Mouse (Mus musculus) hindbrain, embryonic 12.5 days (tissue): ENCODE results near the gene Zcchc3. TPM values are rescaled to one million over a fixed set of nuclear protein-coding genes. Genes with fewer than 3 reads are reported as not detected.

Source experiments
- ATAC-seq: fragments of 200-750 bp; cut with Nextera tagmentation; 2 replicates; pipeline ENCODE4 v1.8.0; 2017; ENCODE audit warnings: moderate TSS enrichment; ENCODE audit not compliant: low FRiP score
- H3K27ac ChIP-seq: fragments of 300-500 bp; sonication (generic); 2 replicates; pipeline ENCODE4 v1.5.1; 2016; ENCODE audit warnings: mild to moderate bottlenecking
- H3K27me3 ChIP-seq: fragments of 300-500 bp; sonication (generic); 2 replicates; pipeline ENCODE4 v1.6.1; 2016; ENCODE audit warnings: mild to moderate bottlenecking
- H3K36me3 ChIP-seq: fragments of 300-500 bp; sonication (generic); 2 replicates; pipeline ENCODE4 v1.6.1; 2016; ENCODE audit warnings: mild to moderate bottlenecking
- H3K4me1 ChIP-seq: fragments of 300-500 bp; sonication (generic); 2 replicates; pipeline ENCODE4 v1.6.1; 2016
- H3K4me2 ChIP-seq: fragments of 300-500 bp; sonication (generic); replicated peaks from 2 replicates; pipeline ENCODE4 v1.6.1; 2016; ENCODE audit warnings: mild to moderate bottlenecking
- H3K4me3 ChIP-seq: fragments of 300-500 bp; sonication (generic); 2 replicates; pipeline ENCODE4 v1.5.1; 2016; ENCODE audit warnings: mild to moderate bottlenecking
- H3K9ac ChIP-seq: fragments of 300-500 bp; sonication (generic); 2 replicates; pipeline ENCODE4 v1.6.1; 2016; ENCODE audit warnings: mild to moderate bottlenecking, moderate library complexity
- H3K9me3 ChIP-seq: fragments of 300-500 bp; sonication (generic); replicated peaks from 2 replicates; pipeline ENCODE4 v1.6.1; 2016; ENCODE audit warnings: mild to moderate bottlenecking
- WGBS: fragments of 180-500 bp; shearing (Covaris S2); methylation state at CpG from one replicate; pipeline ENCODE4 v1.1.7; 2016; 5-methylcytosine and 5-hydroxymethylcytosine counted together
- polyA plus RNA-seq: library from polyadenylated mRNA; unstranded; fragments of >200 nt; fragmentation: Nextera tagmentation; extraction: Ambion mirVana; gene quantifications from 2 replicates; pipeline ENCODE4 v1.2.1, GENCODE M21; 2016

Gene Zcchc3
- polyA plus RNA-seq = 50.7 and 54.5 TPM in 2 replicates

GRCm38 (mm10) chr2:152414591-152415165, at the start of gene Zcchc3:
Zcchc3 (minus strand) TSS chr2:152415027.
- H3K27me3 ChIP-seq = no peaks in the 10 kb centered on the region
- H3K9me3 ChIP-seq = 0 out of 2 replicates have a peak, but pooled peaks cover 3% of the 10 kb centered on the region
- peak; percentile 80 for ATAC-seq
- peak within 1 kb of the TSS; percentile 97 for H3K27ac ChIP-seq
- no peaks in the 10 kb centered on the region for H3K36me3 ChIP-seq
- under 1% methylated on average over 59 of the region's 65 CpGs for WGBS
- peak within 1 kb of the TSS; percentile 97 for H3K9ac ChIP-seq
- H3K4me3 ChIP-seq = peak within 1 kb of the TSS; percentile 95
- peaks cover 41% of the 10 kb centered on the region for H3K4me1 ChIP-seq
- H3K4me2 ChIP-seq = peak within 1 kb of the TSS; percentile 84

- Histone ChIP-seq H3K9me3 (no peaks in the 10 kb centered on the region), H3K27me3 (peaks cover 3% of the 10 kb centered on the region; the same call in 1 of the 2 replicates), H3K4me3 (no peak overlapping the region), H3K4me2 (no peak overlapping the region), H3K4me1 (no peaks in the 10 kb centered on the region), H3K9ac (no peak overlapping the region), H3K36me3 (no peaks in the 10 kb centered on the region), H3K27ac (no peak overlapping the region)
- ATAC-seq = no peak
- WGBS = 60% methylated on average over 13 of the region's 13 CpGs
These were observed 44.4 kb upstream of the Zcchc3 start for GRCm38 (mm10) chr2:152459241-152459640.

- Histone ChIP-seq H3K36me3 (no peaks in the 10 kb centered on the region), H3K27me3 (no peaks in the 10 kb centered on the region), H3K4me3 (no peak overlapping the region), H3K4me2 (no peak overlapping the region), H3K27ac (no peak overlapping the region), H3K4me1 (no peaks in the 10 kb centered on the region), H3K9me3 (no peaks in the 10 kb centered on the region), H3K9ac (no peak overlapping the region)
- ATAC-seq = no peak
- 77% methylated on average over 4 of the region's 4 CpGs for WGBS
These were observed 37.4 kb upstream of the Zcchc3 start for GRCm38 (mm10) chr2:152452101-152452781.

- no peak overlapping the region for H3K4me2 ChIP-seq
- H3K9me3 ChIP-seq = no peaks in the 10 kb centered on the region
- no peak for ATAC-seq
- no peaks in the 10 kb centered on the region for H3K36me3 ChIP-seq
- no peaks in the 10 kb centered on the region for H3K27me3 ChIP-seq
- H3K9ac ChIP-seq = no peak overlapping the region
- no peak overlapping the region for H3K27ac ChIP-seq
- WGBS = 6% methylated on average over 5 of the region's 5 CpGs
- no peak overlapping the region for H3K4me3 ChIP-seq
- H3K4me1 ChIP-seq = no peaks in the 10 kb centered on the region
These were observed 35.4 kb upstream of the Zcchc3 start for GRCm38 (mm10) chr2:152450241-152450640.

GRCm38 (mm10) chr2:152447461-152447860, 32.6 kb upstream of the Zcchc3 start:
- WGBS = 70% methylated on average over 5 of the region's 5 CpGs
- no peaks in the 10 kb centered on the region for H3K27me3 ChIP-seq
- H3K9me3 ChIP-seq = no peaks in the 10 kb centered on the region
- no peak overlapping the region for H3K9ac ChIP-seq
- H3K4me2 ChIP-seq = no peak overlapping the region
- no peak for ATAC-seq
- H3K4me1 ChIP-seq = peaks cover 1% of the 10 kb centered on the region; the same call in 1 of the 2 replicates
- no peak overlapping the region for H3K4me3 ChIP-seq
- no peak overlapping the region for H3K27ac ChIP-seq
- no peaks in the 10 kb centered on the region for H3K36me3 ChIP-seq

- no peak overlapping the region for H3K9ac ChIP-seq
- no peak for ATAC-seq
These were observed 31.8 kb upstream of the Zcchc3 start for GRCm38 (mm10) chr2:152446642-152447041.

GRCm38 (mm10) chr2:152443281-152443680, 28.5 kb upstream of the Zcchc3 start:
- peaks cover 3% of the 10 kb centered on the region; the same call in 1 of the 2 replicates for H3K4me1 ChIP-seq
- H3K4me3 ChIP-seq = no peak overlapping the region
- H3K9me3 ChIP-seq = no peaks in the 10 kb centered on the region
- no peak overlapping the region for H3K27ac ChIP-seq
- no peaks in the 10 kb centered on the region for H3K27me3 ChIP-seq
- H3K9ac ChIP-seq = no peak overlapping the region
- 84% methylated on average over 8 of the region's 8 CpGs for WGBS
- ATAC-seq = no peak
- no peak overlapping the region for H3K4me2 ChIP-seq
- no peaks in the 10 kb centered on the region for H3K36me3 ChIP-seq

More at GRCm38 (mm10) chr2:152446642-152447041, 31.8 kb upstream of the Zcchc3 start:
- Histone ChIP-seq H3K27ac (no peak overlapping the region), H3K9me3 (no peaks in the 10 kb centered on the region), H3K36me3 (no peaks in the 10 kb centered on the region), H3K4me1 (peaks cover 3% of the 10 kb centered on the region; the same call in 1 of the 2 replicates), H3K4me3 (no peak overlapping the region), H3K27me3 (no peaks in the 10 kb centered on the region), H3K4me2 (no peak overlapping the region)
- 77% methylated on average over 2 of the region's 2 CpGs for WGBS

GRCm38 (mm10) chr2:152442322-152442721, 27.5 kb upstream of the Zcchc3 start:
- WGBS = 71% methylated on average over 4 of the region's 4 CpGs
- Histone ChIP-seq H3K9ac (no peak overlapping the region), H3K36me3 (no peaks in the 10 kb centered on the region), H3K27ac (no peak overlapping the region), H3K27me3 (no peaks in the 10 kb centered on the region), H3K4me3 (no peak overlapping the region), H3K4me2 (no peak overlapping the region), H3K4me1 (peaks cover 4% of the 10 kb centered on the region), H3K9me3 (no peaks in the 10 kb centered on the region)
- no peak for ATAC-seq

GRCm38 (mm10) chr2:152439833-152440232, 25.0 kb upstream of the Zcchc3 start:
- Histone ChIP-seq H3K9me3 (no peaks in the 10 kb centered on the region), H3K4me3 (no peak overlapping the region), H3K9ac (no peak overlapping the region), H3K27ac (no peak overlapping the region), H3K27me3 (no peaks in the 10 kb centered on the region), H3K4me1 (peaks cover 7% of the 10 kb centered on the region), H3K36me3 (no peaks in the 10 kb centered on the region), H3K4me2 (no peak overlapping the region)
- ATAC-seq = no peak
- 83% methylated on average over 2 of the region's 2 CpGs for whole genome bisulfite sequencing

- Histone ChIP-seq H3K4me3 (no peak overlapping the region), H3K9ac (no peak overlapping the region), H3K9me3 (no peaks in the 10 kb centered on the region), H3K36me3 (no peaks in the 10 kb centered on the region), H3K27me3 (no peaks in the 10 kb centered on the region), H3K27ac (no peak overlapping the region), H3K4me1 (peaks cover 7% of the 10 kb centered on the region), H3K4me2 (no peak overlapping the region)
- ATAC-seq = no peak
- 65% methylated on average over 1 of the region's 1 CpGs for WGBS
These were observed 24.1 kb upstream of the Zcchc3 start for GRCm38 (mm10) chr2:152438963-152439362.

- WGBS = 3% methylated on average over 23 of the region's 23 CpGs
- peak; percentile 79 for ATAC-seq
- Histone ChIP-seq H3K9me3 (no peaks in the 10 kb centered on the region), H3K4me3 (peak overlapping the region; percentile 29), H3K4me1 (peaks cover 4% of the 10 kb centered on the region), H3K27me3 (no peaks in the 10 kb centered on the region), H3K27ac (no peak overlapping the region), H3K9ac (peak overlapping the region; percentile 60), H3K4me2 (peak overlapping the region; percentile 55), H3K36me3 (no peaks in the 10 kb centered on the region)
These were observed 22.4 kb upstream of the Zcchc3 start for GRCm38 (mm10) chr2:152436983-152437860.

GRCm38 (mm10) chr2:152436405-152436901, 21.6 kb upstream of the Zcchc3 start:
- Histone ChIP-seq H3K9ac (no peak overlapping the region), H3K4me3 (no peak overlapping the region), H3K4me1 (peaks cover 4% of the 10 kb centered on the region), H3K4me2 (no peak overlapping the region), H3K27ac (no peak overlapping the region), H3K27me3 (no peaks in the 10 kb centered on the region; the same call in 1 of the 2 replicates), H3K9me3 (no peaks in the 10 kb centered on the region), H3K36me3 (no peaks in the 10 kb centered on the region)
- 85% methylated on average over 7 of the region's 7 CpGs for WGBS
- ATAC-seq = no peak
